Mouse (Mus musculus): ENCODE results near the gene Fsd1. TPM values are rescaled to one million over a fixed set of nuclear protein-coding genes. Genes with fewer than 3 reads are reported as not detected.

Fsd1 gene
- total and polyA plus RNA-seq, 3 experiments, result 0.21 TPM; not detected in 2

GRCm38 (mm10) chr17:56016793-56017785, 30.8 kb downstream of the Fsd1 start:
- dilution Hi-C loops (cut with MboI; ENCODE audit: extremely low pct_ligation_motif_present, extremely low pct_unique_long_range_greater_than_20kb, low sequenced_read_pairs), result no loop called here
- DNase-seq (ENCODE audit: extremely low read depth), result no peak
- TF ChIP-seq ZMIZ1 (IDR thresholded peaks at IDR 0.05; ENCODE audit: low read depth, low read length), result peak; percentile 14; the same call in 1 of the 2 replicates
- no peak for TF ChIP-seq USF1 (IDR thresholded peaks at IDR 0.05; ENCODE audit: low read depth, low read length)
- H3K27ac ChIP-seq (ENCODE audit: insufficient read depth, low read depth), result no peak overlapping the region
- in situ Hi-C loops (cut with MboI; ENCODE audit: low pct_ligation_motif_present, low pct_unique_long_range_greater_than_20kb, low sequenced_read_pairs), result no loop called here
- peaks cover 8 to 26% of the 10 kb centered on the region in 2 experiments for H3K4me1 ChIP-seq (ENCODE audit: control insufficient read depth in 1 of 2, insufficient read depth in 2 of 2)
- no peak overlapping the region for H3K4me3 ChIP-seq (replicated peaks in 1 of 3; ENCODE audit: low read depth in 2 of 3, low read length in 2 of 3, poor library complexity in 1 of 3)
- no peak overlapping the region for H3K4me2 ChIP-seq (ENCODE audit: insufficient read depth, low read depth, poor library complexity, severe bottlenecking)
- no peaks in the 10 kb centered on the region for H3K9me3 ChIP-seq (replicated peaks; ENCODE audit: low read length)
- H3K27me3 ChIP-seq (replicated peaks), result no peaks in the 10 kb centered on the region
- H3K36me3 ChIP-seq (replicated peaks in 1 of 2; ENCODE audit: control insufficient read depth in 1 of 2, insufficient read depth in 1 of 2, low read length in 1 of 2), result peaks cover 62 to 81% of the 10 kb centered on the region in 2 experiments
- H3K79me2 ChIP-seq (replicated peaks; ENCODE audit: control insufficient read depth, extremely low read depth, insufficient read depth, poor library complexity, severe bottlenecking), result no peaks in the 10 kb centered on the region; the same call in none of the 2 replicates
- no peak overlapping the region for H3K9ac ChIP-seq (ENCODE audit: insufficient read depth, low read depth)

- H3K27ac ChIP-seq (ENCODE audit: insufficient read depth, low read depth), result no peak overlapping the region
- peaks cover 15 to 34% of the 10 kb centered on the region in 2 experiments for H3K4me1 ChIP-seq (ENCODE audit: control insufficient read depth in 1 of 2, insufficient read depth in 2 of 2)
- no peak for DNase-seq (ENCODE audit: extremely low read depth)
- H3K9ac ChIP-seq (ENCODE audit: insufficient read depth, low read depth), result no peak overlapping the region
- H3K79me2 ChIP-seq (replicated peaks; ENCODE audit: control insufficient read depth, extremely low read depth, insufficient read depth, poor library complexity, severe bottlenecking), result peaks cover under 1% of the 10 kb centered on the region
- dilution Hi-C loops (cut with MboI; ENCODE audit: extremely low pct_ligation_motif_present, extremely low pct_unique_long_range_greater_than_20kb, low sequenced_read_pairs), result no loop called here
- H3K9me3 ChIP-seq (replicated peaks; ENCODE audit: low read length), result no peaks in the 10 kb centered on the region
- no peak overlapping the region for H3K4me3 ChIP-seq (replicated peaks in 1 of 3; ENCODE audit: low read depth in 2 of 3, low read length in 2 of 3, poor library complexity in 1 of 3)
- H3K36me3 ChIP-seq (replicated peaks in 1 of 2; ENCODE audit: control insufficient read depth in 1 of 2, insufficient read depth in 1 of 2, low read length in 1 of 2), result peaks cover 57 to 83% of the 10 kb centered on the region in 2 experiments
- in situ Hi-C loops (cut with MboI; ENCODE audit: low pct_ligation_motif_present, low pct_unique_long_range_greater_than_20kb, low sequenced_read_pairs), result no loop called here
- TF ChIP-seq USF1 (IDR thresholded peaks at IDR 0.05; ENCODE audit: low read depth, low read length) (no peak), TBP (conservative IDR thresholded peaks at IDR 0.05; ENCODE audit: low read depth, low read length) (no peak), JUN (IDR thresholded peaks at IDR 0.05; ENCODE audit: insufficient read depth, low read depth, low read length) (no peak), CHD1 (IDR thresholded peaks at IDR 0.05; ENCODE audit: low read depth, low read length) (no peak), SMC3 (IDR thresholded peaks at IDR 0.05; ENCODE audit: low read depth, low read length) (no peak), MYC (IDR thresholded peaks at IDR 0.05; ENCODE audit: low read depth, low read length) (no peak), NRF1 (IDR thresholded peaks at IDR 0.05; ENCODE audit: low read depth, low read length) (no peak), CTCF (conservative IDR thresholded peaks at IDR 0.05 in 1 of 2, IDR thresholded peaks at IDR 0.05 in 1 of 2; ENCODE audit: low read depth in 2 of 2, low read length in 2 of 2) (no peak), E2F4 (IDR thresholded peaks at IDR 0.05; ENCODE audit: insufficient replicate concordance, low read depth, low read length) (no peak), NELFE (IDR thresholded peaks at IDR 0.05; ENCODE audit: low read depth, low read length) (no peak), SIN3A (IDR thresholded peaks at IDR 0.05; ENCODE audit: low read length) (no peak), JUND (conservative IDR thresholded peaks at IDR 0.05; ENCODE audit: low read depth, low read length) (no peak), ELF1 (IDR thresholded peaks at IDR 0.05; ENCODE audit: low read depth, low read length) (no peak), CHD2 (IDR thresholded peaks at IDR 0.05; ENCODE audit: low read length) (no peak), PAX5 (IDR thresholded peaks at IDR 0.05; ENCODE audit: low read length) (no peak), ETS1 (conservative IDR thresholded peaks at IDR 0.05; ENCODE audit: low read depth, low read length) (no peak), ZNF384 (IDR thresholded peaks at IDR 0.05; ENCODE audit: low read depth, low read length) (no peak)
- H3K4me2 ChIP-seq (ENCODE audit: insufficient read depth, low read depth, poor library complexity, severe bottlenecking), result no peak overlapping the region
- H3K27me3 ChIP-seq (replicated peaks), result no peaks in the 10 kb centered on the region
Measured at GRCm38 (mm10) chr17:56017848-56018247, 31.5 kb downstream of the Fsd1 start.

Measured in CH12.LX (cell line).